Mouse (Mus musculus) spleen, postnatal 10 days (tissue): ENCODE data around the gene Srebf1.
A peak's percentile ranks its signal among the peaks of the same experiment; 100 is the strongest.

Source experiments
- DNase-seq, 2 experiments: peaks; one replicate each; pipeline ENCODE4 v3.0.0; 2021 to 2022; ENCODE audit warnings: low spot score in 2 of 2

Gene Srebf1

GRCm38 (mm10) chr11:60222469-60223236, at the start of gene Srebf1:
TSS of gene Srebf1 (minus strand) at chr11:60222581.
- peak; percentile 60 to 85 for DNase-seq

GRCm38 (mm10) chr11:60268563-60268962, 46.2 kb upstream of the Srebf1 start:
- no peak for DNase-seq

DNA sequence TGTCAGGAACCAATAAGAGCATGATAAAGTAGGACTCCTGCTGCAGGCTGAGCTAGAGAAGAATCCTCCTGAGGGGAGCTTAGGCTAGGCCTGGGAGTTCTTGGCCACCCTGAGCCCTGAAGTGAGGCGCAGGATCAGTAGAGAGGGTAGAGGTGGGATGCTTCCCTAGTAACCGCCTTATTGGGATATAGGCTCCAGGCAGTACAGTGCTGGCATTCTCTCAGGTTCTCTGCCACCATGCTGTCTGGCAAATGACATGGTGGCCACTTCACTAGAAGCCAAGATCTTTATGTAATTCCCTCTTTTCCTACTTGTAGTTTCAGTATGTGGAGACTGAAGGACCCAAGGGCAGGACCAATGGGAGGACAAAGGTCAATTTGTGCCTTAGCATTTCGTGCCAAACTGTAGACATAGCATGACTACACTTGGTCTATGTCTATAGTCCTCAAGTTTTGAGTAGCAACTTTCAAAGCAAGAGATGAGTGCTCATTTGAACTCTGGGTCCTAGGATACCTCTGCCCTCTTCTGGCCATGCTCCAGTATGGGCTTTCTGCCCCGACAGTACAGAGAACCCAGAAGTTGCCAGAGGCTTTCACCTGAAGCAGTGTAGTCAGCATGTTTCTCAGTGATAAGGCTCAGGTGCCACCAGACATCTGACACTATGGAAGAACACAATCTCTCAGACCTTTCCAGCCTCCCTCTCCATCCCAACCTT, 43.0 kb upstream of the Srebf1 start:
- no peak for DNase-seq

- DNase-seq = no peak
Measured at GRCm38 (mm10) chr11:60264651-60265050, 42.3 kb upstream of the Srebf1 start.

DNA sequence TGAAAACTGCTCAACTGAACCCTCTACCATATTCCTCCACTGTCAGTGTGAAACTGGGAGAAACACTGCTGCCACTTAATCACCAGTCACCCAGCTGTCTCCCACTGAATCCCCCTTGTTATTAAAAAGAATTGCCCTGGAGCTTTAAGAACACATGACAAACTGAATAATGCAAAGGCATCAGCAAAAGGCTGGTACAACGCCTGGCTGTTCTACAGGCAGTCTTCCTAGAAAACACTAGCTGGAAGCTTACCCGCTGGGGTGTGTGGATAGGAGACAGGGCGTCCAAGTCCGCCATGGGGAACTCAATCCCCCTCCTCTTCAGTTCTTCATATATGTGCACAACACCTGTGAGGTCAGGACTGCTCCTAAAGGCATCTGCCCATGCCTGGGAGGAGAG, 40.0 kb upstream of the Srebf1 start:
- DNase-seq = no peak

GRCm38 (mm10) chr11:60260743-60261142, 38.4 kb upstream of the Srebf1 start:
- no peak for DNase-seq

DNA sequence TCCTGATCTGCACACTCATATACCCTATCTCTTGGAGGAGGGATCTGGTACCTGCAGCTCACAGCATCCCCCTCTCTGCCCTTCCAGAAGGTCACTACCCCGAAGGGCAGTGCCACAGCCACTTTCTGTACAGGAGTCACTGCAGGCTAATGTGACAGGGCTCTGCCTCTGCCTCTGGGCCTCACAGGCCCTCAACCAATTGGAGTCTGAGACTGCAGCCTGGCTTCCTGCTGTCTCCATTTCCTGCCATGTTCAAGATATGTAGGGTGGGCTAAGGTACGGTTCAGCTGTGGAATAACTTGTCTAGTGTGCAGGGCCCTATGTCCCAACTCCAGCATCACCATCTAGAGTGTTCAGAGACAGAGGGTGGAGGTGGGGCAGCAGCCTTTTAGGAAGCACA, 35.3 kb upstream of the Srebf1 start:
- DNase-seq = no peak

- DNase-seq = no peak
Measured at GRCm38 (mm10) chr11:60256713-60257112, 34.3 kb upstream of the Srebf1 start.

DNA sequence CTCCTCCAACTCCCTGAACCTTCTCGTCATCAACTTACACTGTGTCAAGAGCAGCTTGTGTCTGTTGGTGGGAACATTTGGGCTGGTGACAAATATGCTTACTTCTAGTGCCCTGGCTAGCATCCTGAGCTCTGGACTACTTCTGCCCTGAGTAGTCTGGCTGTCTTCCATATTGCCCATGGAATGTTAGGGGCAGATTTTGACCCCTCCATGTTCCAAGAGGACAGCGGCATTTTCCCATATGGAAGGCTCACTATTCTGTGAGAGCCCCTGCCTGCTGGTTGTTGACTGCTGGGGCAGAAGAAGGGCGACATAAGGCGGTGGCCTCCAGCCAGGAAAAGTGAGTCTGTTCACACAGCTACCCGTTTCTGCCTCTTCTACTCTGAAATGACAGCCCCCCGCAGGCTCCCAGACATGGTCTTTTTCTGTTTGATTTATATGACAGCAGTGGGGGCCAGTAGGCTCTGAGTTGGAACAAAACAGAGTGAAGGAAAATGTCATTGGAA, 33.8 kb upstream of the Srebf1 start:
- DNase-seq = no peak

- DNase-seq = no peak
Measured at GRCm38 (mm10) chr11:60255639-60256038, 33.3 kb upstream of the Srebf1 start.

DNA sequence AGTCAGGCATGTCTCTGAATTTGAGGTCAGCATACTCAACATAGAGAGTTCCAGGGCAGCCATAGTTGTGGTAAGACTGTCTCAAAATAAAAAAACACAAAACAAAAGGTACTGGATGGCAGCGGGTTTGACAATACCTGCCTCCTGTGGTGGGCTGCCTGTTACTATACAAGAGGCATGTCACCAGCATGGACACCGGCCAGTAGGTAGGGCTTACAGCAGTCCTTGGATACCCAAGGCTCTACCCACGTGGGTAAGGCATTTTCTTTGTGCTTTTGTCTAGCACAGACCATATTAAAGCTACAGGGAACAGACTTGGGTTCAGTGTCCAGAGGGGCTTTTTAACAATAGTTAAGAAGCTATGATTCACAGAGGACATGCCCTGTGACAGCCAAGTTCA, 32.8 kb upstream of the Srebf1 start:
- no peak for DNase-seq

DNA sequence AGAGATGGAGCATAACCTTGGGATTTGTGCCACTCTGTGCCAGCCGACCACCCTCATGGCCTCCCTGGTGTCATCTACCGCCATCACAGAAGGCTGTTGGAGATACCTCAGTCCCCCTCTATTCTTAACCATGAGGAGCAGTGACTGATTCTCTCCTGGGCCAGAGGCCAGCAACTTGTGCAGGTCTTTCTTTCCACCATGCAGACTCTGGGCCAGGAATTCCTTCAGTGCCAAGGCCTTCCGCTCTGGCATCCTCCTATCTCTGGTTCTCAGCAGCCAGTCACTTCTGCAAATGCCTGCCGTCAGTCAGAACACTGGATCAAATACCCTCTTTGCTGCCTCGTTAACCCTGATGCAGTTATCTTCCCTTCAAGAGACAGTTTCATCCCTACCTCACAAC, 31.9 kb upstream of the Srebf1 start:
- no peak for DNase-seq

- no peak for DNase-seq
Measured at GRCm38 (mm10) chr11:60253546-60253945, 31.2 kb upstream of the Srebf1 start.

DNA sequence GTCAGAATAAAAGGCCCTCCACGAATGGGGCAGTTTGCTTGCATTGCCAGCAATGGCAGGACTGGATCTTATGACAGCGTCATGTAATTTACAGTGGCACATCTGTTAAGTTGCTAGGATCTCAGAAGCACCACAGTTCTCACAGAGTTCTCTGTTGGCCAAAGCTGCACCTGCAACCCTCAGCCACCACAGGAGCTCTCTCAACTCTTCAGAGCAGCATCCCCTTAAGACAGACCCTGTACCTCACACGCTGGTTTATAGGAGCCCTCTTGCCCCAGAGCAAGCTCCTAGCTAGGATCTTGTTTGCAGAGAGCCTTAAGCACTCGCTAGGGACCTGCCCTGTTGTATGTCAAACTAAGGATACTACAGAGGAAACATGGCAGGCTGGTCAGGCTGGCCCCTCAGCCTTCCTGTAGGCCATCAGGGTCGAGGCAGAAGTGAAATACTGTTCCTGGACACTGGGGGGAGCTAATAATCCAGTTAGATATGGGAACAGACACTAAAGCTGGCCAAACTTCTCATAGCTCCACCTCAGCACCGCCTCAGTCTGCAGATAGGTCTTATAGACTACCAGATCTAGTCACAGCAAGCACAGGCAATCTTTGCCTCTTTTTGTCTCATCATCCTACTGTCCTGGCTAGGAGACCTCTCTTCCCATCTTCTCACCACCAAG, 28.7 kb upstream of the Srebf1 start:
- DNase-seq = peak; percentile 32 to 70

DNA sequence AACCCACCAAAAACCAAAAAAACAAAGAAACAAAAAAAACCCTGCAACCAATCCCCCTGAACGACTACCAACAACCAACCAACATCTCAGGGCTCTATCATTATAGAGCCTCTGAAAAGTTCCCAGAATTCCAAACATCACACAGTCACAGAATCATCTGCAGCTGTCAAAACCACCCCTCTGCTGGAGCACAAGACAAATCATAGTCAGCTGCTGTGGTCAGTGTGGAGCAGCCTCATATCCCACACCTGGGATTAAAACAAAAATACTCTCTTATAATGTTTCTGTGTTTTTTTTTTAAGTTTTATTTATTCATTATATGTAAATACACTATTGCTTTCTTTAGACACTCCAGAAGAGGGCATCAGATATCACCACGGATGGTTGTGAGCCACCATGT, 27.5 kb upstream of the Srebf1 start:
- DNase-seq = no peak

- DNase-seq = no peak
Measured at GRCm38 (mm10) chr11:60248596-60249404, 26.4 kb upstream of the Srebf1 start.

- DNase-seq = no peak
Measured at GRCm38 (mm10) chr11:60247753-60248550, 25.6 kb upstream of the Srebf1 start.

- no peak for DNase-seq
Measured at GRCm38 (mm10) chr11:60246077-60246476, 23.7 kb upstream of the Srebf1 start.

DNA sequence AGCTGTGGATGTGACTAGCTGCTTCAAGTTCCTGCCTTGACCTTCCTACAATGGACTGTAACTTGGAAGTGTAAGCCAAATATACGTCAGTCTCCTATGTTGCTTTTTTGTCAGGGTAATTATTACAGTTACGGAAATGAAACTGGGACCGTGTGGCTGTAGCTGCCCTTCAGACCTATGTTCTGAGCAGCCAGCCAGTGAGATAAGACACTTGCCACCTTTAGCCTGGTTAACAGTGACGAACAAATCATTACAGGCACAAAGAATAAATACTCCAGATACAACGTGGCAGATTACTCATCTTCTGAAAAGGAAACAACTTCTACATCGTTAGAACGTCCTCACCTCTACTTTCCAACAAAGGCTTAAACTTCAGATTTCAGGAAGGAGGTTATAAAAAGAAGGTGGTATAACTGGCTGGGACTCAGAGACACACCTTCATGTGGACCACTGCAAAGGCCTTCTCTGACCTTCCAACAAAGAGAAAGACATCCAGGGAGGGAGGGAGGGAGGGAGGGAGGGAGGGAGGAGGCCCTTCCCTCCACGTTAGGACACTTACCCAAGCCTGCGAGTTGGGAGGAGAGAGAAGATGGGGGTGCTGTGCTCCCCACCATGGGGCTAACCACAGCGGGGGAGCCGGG, 22.2 kb upstream of the Srebf1 start:
- DNase-seq = no peak

GRCm38 (mm10) chr11:60240509-60240908, 18.1 kb upstream of the Srebf1 start:
- no peak for DNase-seq
